Mouse (Mus musculus) thymus, adult 2 months (tissue): ENCODE measurements around the gene Lin28a.

Experiments used
- CTCF ChIP-seq: fragments of 200-500 bp; IDR thresholded peaks from 2 replicates; pipeline ENCODE4 v1.5.1; 2012; ENCODE audit warnings: mild to moderate bottlenecking, control low read depth, low read length, moderate library complexity, borderline replicate concordance; ENCODE audit not compliant: control insufficient read depth, poor library complexity, insufficient read depth; ENCODE audit errors: extremely low read depth
- POLR2A ChIP-seq: fragments of 200-500 bp; IDR thresholded peaks from 2 replicates; pipeline ENCODE4 v1.6.1; 2012; ENCODE audit warnings: mild to moderate bottlenecking, low read length, control low read depth, moderate library complexity; ENCODE audit not compliant: control insufficient read depth, poor library complexity, insufficient read depth; ENCODE audit errors: extremely low read depth

- TF ChIP-seq POLR2A (no peak), CTCF (no peak)
These were observed 48.7 kb upstream of the Lin28a start for GRCm38 (mm10) chr4:134067383-134067782.
